Mouse (Mus musculus): ENCODE results near the gene Cttnbp2nl.

- TF ChIP-seq GATA1 (IDR thresholded peaks at IDR 0.05; ENCODE audit: borderline replicate concordance, low read length) (no peak), FLI1 (IDR thresholded peaks at IDR 0.05; ENCODE audit: low read length) (no peak)
Observed at GRCm38 (mm10) chr3:105066544-105066943, 13.6 kb upstream of the Cttnbp2nl start, which contains the start of gene 4930564D02Rik.
